Mouse (Mus musculus): ENCODE results near the gene Dnmt3a. TPM values are rescaled to one million over a fixed set of nuclear protein-coding genes. Genes with fewer than 3 reads are reported as not detected.

Dnmt3a gene
- polyA plus RNA-seq, 1 experiment from 2014 or later, result 55.1 TPM

GRCm38 (mm10) chr12:3944454-3945073 is 138.8 kb downstream of the Dnmt3a start:
- Histone ChIP-seq H3K9me3 (replicated peaks; ENCODE audit: control insufficient read depth, low read length) (no peaks in the 10 kb centered on the region), H3K4me1 (ENCODE audit: control insufficient read depth, insufficient read depth, low read length) (no peaks in the 10 kb centered on the region), H3K4me3 (ENCODE audit: low read length) (no peak overlapping the region), H3K27ac (ENCODE audit: low read length) (no peak overlapping the region), H3K36me3 (ENCODE audit: control insufficient read depth, insufficient read depth) (no peaks in the 10 kb centered on the region), H3K4me2 (ENCODE audit: low read depth, low read length) (no peak overlapping the region), H3K27me3 (ENCODE audit: control insufficient read depth, insufficient read depth, low read length) (no peaks in the 10 kb centered on the region), H3K9ac (ENCODE audit: low read length) (no peak overlapping the region)
- no peak for ATAC-seq (replicated peaks; ENCODE audit: extremely low read depth, insufficient read depth, low FRiP score)
- WGBS, result 53% methylated on average over 4 of the region's 4 CpGs

DNA sequence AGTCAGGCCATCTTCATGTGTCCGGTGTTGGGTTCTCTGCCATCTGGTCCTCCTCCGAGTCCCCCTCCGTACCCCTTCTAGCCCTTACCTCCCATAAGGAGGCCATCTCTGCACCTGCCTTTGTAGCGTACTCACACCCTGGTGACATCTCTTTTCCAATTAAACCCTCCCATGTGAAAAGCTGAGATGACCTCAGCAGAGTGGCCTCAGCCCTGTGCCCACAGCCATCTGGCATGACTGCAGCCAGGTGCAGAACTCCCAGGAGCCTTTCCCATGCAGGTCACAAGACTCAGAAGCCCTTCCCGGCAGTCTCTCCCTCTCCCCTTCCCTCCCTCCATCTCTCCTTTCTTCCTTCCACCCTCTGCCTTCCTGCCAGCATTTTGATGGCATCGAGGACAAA is 141.7 kb downstream of the Dnmt3a start:
- ATAC-seq (replicated peaks; ENCODE audit: extremely low read depth, insufficient read depth, low FRiP score), result no peak
- no peaks in the 10 kb centered on the region for H3K27me3 ChIP-seq (ENCODE audit: control insufficient read depth, insufficient read depth, low read length)
- no peaks in the 10 kb centered on the region for H3K9me3 ChIP-seq (replicated peaks; ENCODE audit: control insufficient read depth, low read length)
- H3K4me1 ChIP-seq (ENCODE audit: control insufficient read depth, insufficient read depth, low read length), result no peaks in the 10 kb centered on the region
- H3K27ac ChIP-seq (ENCODE audit: low read length), result no peak overlapping the region
- WGBS, result 74% methylated on average over 6 of the region's 6 CpGs
- H3K4me3 ChIP-seq (ENCODE audit: low read length), result no peak overlapping the region
- no peak overlapping the region for H3K9ac ChIP-seq (ENCODE audit: low read length)
- H3K4me2 ChIP-seq (ENCODE audit: low read depth, low read length), result no peak overlapping the region
- H3K36me3 ChIP-seq (ENCODE audit: control insufficient read depth, insufficient read depth), result no peaks in the 10 kb centered on the region

GRCm38 (mm10) chr12:3954651-3955050 is 148.8 kb downstream of the Dnmt3a start, which contains the start of gene Pomc:
TSS of gene Pomc (plus strand) at chr12:3954951.
- Histone ChIP-seq H3K9me3 (replicated peaks; ENCODE audit: control insufficient read depth, low read length) (no peaks in the 10 kb centered on the region), H3K9ac (ENCODE audit: low read length) (no peak within 1 kb of the TSS), H3K4me2 (ENCODE audit: low read depth, low read length) (no peak within 1 kb of the TSS), H3K27ac (ENCODE audit: low read length) (no peak within 1 kb of the TSS), H3K4me3 (ENCODE audit: low read length) (no peak within 1 kb of the TSS), H3K27me3 (ENCODE audit: control insufficient read depth, insufficient read depth, low read length) (peaks cover 14% of the 10 kb centered on the region), H3K36me3 (ENCODE audit: control insufficient read depth, insufficient read depth) (no peaks in the 10 kb centered on the region), H3K4me1 (ENCODE audit: control insufficient read depth, insufficient read depth, low read length) (0 out of 2 replicates have a peak, but pooled peaks cover 2% of the 10 kb centered on the region)
- 23% methylated on average over 22 of the region's 22 CpGs for WGBS
- no peak for ATAC-seq (replicated peaks; ENCODE audit: extremely low read depth, insufficient read depth, low FRiP score)

GRCm38 (mm10) chr12:3955371-3955770 is 149.6 kb downstream of the Dnmt3a start:
- Histone ChIP-seq H3K9ac (ENCODE audit: low read length) (no peak overlapping the region), H3K4me2 (ENCODE audit: low read depth, low read length) (no peak overlapping the region), H3K27ac (ENCODE audit: low read length) (no peak overlapping the region), H3K27me3 (ENCODE audit: control insufficient read depth, insufficient read depth, low read length) (peaks cover 14% of the 10 kb centered on the region), H3K4me1 (ENCODE audit: control insufficient read depth, insufficient read depth, low read length) (peaks cover 4% of the 10 kb centered on the region; the same call in 1 of the 2 replicates), H3K36me3 (ENCODE audit: control insufficient read depth, insufficient read depth) (no peaks in the 10 kb centered on the region), H3K9me3 (replicated peaks; ENCODE audit: control insufficient read depth, low read length) (no peaks in the 10 kb centered on the region), H3K4me3 (ENCODE audit: low read length) (no peak overlapping the region)
- WGBS, result 32% methylated on average over 10 of the region's 10 CpGs
- ATAC-seq (replicated peaks; ENCODE audit: extremely low read depth, insufficient read depth, low FRiP score), result no peak

DNA sequence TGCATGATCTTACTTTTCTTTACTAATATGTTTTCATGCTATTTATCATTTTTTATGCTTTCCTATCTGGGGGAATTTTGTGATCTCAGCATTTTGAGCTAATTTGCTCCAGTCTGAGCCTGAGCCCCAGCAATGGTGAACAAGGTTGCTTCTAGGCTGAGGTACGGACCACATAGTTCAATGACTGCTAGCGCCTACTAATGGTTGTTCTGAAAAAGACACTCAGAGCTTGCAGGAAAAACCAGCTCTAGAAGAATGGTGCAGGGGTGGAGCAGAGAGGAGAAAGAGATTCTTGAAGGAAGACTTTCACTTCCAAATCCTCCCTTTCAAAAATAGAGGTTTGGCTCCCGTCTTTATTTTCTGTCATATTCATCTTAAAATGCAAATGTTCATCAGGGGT is 150.5 kb downstream of the Dnmt3a start:
- Histone ChIP-seq H3K27ac (ENCODE audit: low read length) (no peak overlapping the region), H3K4me1 (ENCODE audit: control insufficient read depth, insufficient read depth, low read length) (peaks cover 6% of the 10 kb centered on the region; the same call in 1 of the 2 replicates), H3K36me3 (ENCODE audit: control insufficient read depth, insufficient read depth) (no peaks in the 10 kb centered on the region), H3K9ac (ENCODE audit: low read length) (no peak overlapping the region), H3K4me3 (ENCODE audit: low read length) (no peak overlapping the region), H3K27me3 (ENCODE audit: control insufficient read depth, insufficient read depth, low read length) (peaks cover 14% of the 10 kb centered on the region), H3K4me2 (ENCODE audit: low read depth, low read length) (no peak overlapping the region), H3K9me3 (replicated peaks; ENCODE audit: control insufficient read depth, low read length) (no peaks in the 10 kb centered on the region)
- 9% methylated on average over 3 of the region's 3 CpGs for WGBS
- ATAC-seq (replicated peaks; ENCODE audit: extremely low read depth, insufficient read depth, low FRiP score), result no peak

GRCm38 (mm10) chr12:3959791-3960543 is 154.2 kb downstream of the Dnmt3a start:
- Histone ChIP-seq H3K27me3 (ENCODE audit: control insufficient read depth, insufficient read depth, low read length) (peaks cover 7% of the 10 kb centered on the region), H3K36me3 (ENCODE audit: control insufficient read depth, insufficient read depth) (no peaks in the 10 kb centered on the region), H3K9ac (ENCODE audit: low read length) (peak overlapping the region; percentile 84), H3K9me3 (replicated peaks; ENCODE audit: control insufficient read depth, low read length) (no peaks in the 10 kb centered on the region), H3K4me2 (ENCODE audit: low read depth, low read length) (peak overlapping the region; percentile 92), H3K4me3 (ENCODE audit: low read length) (peak overlapping the region; percentile 68), H3K4me1 (ENCODE audit: control insufficient read depth, insufficient read depth, low read length) (peaks cover 6% of the 10 kb centered on the region; the same call in 1 of the 2 replicates), H3K27ac (ENCODE audit: low read length) (peak overlapping the region; percentile 82)
- ATAC-seq (replicated peaks; ENCODE audit: extremely low read depth, insufficient read depth, low FRiP score), result peak; percentile 91
- 2% methylated on average over 53 of the region's 53 CpGs for WGBS

- Histone ChIP-seq H3K4me1 (ENCODE audit: control insufficient read depth, insufficient read depth, low read length) (peaks cover 6% of the 10 kb centered on the region; the same call in 1 of the 2 replicates), H3K27ac (ENCODE audit: low read length) (peak overlapping the region; percentile 82; the same call in 1 of the 2 replicates), H3K9me3 (replicated peaks; ENCODE audit: control insufficient read depth, low read length) (no peaks in the 10 kb centered on the region), H3K4me3 (ENCODE audit: low read length) (peak overlapping the region; percentile 68), H3K27me3 (ENCODE audit: control insufficient read depth, insufficient read depth, low read length) (peaks cover 2% of the 10 kb centered on the region; the same call in 1 of the 2 replicates), H3K9ac (ENCODE audit: low read length) (peak overlapping the region; percentile 84), H3K36me3 (ENCODE audit: control insufficient read depth, insufficient read depth) (no peaks in the 10 kb centered on the region), H3K4me2 (ENCODE audit: low read depth, low read length) (peak overlapping the region; percentile 92)
- ATAC-seq (replicated peaks; ENCODE audit: extremely low read depth, insufficient read depth, low FRiP score), result no peak
- 47% methylated on average over 4 of the region's 4 CpGs for WGBS
Measured at GRCm38 (mm10) chr12:3960553-3960952, 154.7 kb downstream of the Dnmt3a start.

All from heart, embryonic 16.5 days (tissue).